Mouse (Mus musculus) gonadal fat pad, adult 2 months (tissue): ENCODE data around the gene Man1c1. TPM values are rescaled to one million over a fixed set of nuclear protein-coding genes. Genes with fewer than 3 reads are reported as not detected.

Experiments
- DNase-seq: peaks from one replicate; pipeline ENCODE4 v3.0.0-alpha.2; 2012; ENCODE audit warnings: low read depth
- polyA plus RNA-seq: library from polyadenylated mRNA; depleted of rRNA; stranded (reverse); fragments of >200 nt; gene quantifications from 2 replicates; pipeline ENCODE4 v1.2.3, GENCODE M21; 2012

Gene Man1c1
- polyA plus RNA-seq, 1 experiment = 5.7 TPM

GRCm38 (mm10) chr4:134579212-134579611 lies 124.9 kb downstream of the Man1c1 start:
- no peak for DNase-seq

GRCm38 (mm10) chr4:134578407-134578806 lies 125.7 kb downstream of the Man1c1 start:
- no peak for DNase-seq

GRCm38 (mm10) chr4:134577281-134577680 lies 126.8 kb downstream of the Man1c1 start:
- DNase-seq = no peak

GRCm38 (mm10) chr4:134575486-134575885 lies 128.6 kb downstream of the Man1c1 start:
- DNase-seq = no peak

DNA sequence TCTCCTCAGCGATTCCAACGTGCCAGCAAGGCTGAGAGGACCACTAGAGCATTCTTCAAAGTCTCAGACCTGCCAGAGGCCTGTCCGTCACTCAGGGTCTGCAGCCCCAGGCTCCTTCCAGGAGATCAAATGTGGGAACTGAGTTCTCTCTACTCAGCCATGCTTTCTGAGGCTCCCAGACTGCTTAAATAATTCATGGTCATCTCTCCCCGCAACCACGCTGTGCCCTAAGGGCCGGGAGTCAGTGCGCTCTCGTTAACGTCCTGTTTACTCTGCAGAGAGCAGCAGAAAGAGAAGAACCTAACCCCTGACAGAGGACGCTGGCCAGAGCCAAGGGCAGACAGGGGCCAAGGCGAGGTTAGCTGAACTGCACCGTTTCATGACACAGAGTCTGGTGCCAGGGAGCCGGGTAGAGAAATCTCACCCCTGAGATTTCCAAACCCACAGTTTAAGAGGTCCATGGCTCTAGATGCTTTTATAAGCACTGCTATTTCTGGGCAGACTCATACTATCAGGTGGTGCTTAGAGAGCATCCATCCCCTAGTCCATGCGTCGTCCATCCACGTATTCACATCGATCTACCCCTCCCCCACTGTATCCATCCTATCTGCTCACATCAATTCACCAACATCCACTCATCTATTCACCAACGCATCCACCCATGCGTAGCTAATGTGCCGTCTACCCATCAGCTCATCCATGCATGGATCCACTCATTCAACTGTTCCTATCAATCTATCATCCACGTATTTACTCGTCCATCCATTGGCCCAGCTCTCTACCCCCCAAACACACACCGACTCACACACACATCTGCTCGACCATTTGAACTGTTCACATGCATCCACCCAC lies 131.4 kb downstream of the Man1c1 start:
- DNase-seq = no peak

DNA sequence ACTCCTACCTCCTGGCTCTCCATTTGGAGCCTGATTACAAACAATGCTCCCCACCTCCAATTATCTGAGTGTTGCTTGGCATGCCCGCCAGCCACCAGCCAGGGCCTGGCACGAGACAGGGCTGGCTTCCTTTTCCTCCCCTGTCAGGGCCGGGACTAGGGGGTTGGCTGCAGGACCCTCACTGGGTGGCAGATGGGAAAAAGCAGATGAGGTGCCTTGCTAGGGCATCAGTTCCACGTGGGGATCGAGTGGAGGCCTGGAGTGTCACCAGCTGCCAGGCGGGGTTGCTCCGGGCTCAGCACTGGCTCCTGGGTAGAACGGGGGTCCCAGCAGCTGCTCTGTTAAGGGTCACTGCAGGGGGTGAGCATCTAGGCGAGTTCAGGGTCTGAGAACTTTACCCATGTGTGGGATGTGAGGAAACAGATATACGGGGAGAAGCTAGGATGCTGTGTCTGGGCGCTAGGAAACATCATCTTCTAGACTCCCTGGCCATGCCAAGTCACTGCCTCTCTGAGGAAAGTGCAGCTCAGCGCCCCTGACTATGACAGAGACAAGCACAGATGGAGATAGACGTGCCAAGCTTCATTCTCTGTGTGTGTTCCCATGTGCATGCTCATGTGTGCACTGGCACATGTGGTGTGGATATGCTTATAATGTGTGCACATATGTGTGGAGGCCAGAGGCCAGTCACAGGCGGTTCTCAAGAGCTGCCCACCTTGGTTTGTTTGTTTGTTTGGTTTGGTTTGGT lies 133.2 kb downstream of the Man1c1 start:
- no peak for DNase-seq

- DNase-seq = no peak
These were observed 134.3 kb downstream of the Man1c1 start for GRCm38 (mm10) chr4:134569831-134570230.

DNA sequence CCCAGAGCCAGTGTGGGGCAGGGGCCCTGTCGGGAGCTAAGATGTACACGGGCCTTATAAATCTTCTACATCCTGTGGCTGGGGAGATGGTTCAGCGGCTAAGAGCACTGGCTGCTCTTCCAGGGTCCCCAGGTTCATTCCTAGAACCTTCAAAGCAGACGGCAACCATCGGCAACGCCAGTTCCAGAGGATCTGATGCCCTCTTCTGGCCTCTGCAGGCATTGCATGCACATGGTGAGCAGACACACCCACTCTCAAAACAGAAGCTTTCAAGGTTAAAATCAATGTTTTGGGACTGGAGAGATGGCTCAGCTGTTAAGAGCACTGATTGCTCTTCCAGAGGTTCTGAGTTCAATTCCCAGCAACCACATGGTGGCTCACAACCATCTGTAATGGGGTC lies 134.9 kb downstream of the Man1c1 start:
- no peak for DNase-seq

GRCm38 (mm10) chr4:134567377-134568226 lies 136.5 kb downstream of the Man1c1 start:
- DNase-seq = no peak

DNA sequence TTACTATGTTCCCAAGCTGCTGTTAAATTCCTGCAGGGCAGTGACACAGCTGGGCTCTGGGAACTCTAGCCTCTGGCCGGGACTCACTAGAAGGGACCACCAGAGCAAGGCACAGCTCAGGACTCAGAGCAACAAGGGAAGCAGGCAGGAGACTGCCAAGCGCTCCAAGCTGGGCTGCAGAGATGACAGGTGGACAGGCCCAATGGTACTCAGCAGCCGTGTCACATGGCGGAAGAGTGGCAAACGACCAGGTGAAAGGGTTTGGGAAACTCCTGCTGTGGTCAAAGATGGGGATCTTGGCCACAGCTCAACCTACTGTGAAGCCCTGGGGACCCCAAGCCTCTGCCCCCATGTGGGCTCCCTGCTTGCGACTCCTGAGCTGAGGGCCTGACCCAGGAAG lies 140.0 kb downstream of the Man1c1 start:
- no peak for DNase-seq

DNA sequence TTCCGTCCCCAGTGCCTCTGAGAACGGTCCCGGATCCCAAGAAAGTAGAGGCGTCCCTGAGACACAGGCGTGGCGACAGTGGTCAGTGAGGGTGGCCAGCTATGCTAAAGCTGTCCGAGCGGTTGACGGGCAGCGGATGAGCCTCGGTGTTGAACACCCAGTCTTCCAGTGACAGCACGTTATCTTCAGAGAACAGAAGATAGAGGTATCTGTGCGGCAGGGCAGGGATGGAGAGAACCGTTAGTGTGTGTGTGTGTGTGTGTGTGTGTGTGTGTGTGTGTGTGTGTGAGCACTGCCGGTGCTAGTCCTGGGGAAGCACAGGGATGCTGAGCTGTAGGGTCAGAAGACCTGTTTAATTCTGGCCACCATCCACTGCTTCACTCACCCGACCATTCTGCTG lies 140.5 kb downstream of the Man1c1 start:
- DNase-seq = no peak

DNA sequence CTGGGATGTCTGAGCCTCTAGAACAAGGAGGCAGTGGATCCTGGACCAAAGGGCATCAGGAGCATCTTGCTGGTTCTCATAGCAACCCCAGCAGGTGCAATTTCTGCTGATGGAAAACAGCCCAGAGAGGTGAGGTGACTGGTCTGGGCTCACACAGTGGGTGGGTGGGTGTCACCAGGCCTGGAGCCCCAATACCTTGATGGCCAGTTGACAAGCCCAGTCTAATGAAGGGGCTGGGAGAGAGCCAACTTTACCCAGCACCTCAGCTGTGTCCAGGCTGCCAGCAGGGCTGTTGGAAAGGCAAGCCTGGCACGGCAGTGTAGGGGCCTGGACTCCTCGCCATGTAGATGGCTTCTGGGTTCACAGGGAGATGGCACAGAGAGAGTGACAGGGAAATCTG lies 142.1 kb downstream of the Man1c1 start:
- DNase-seq = no peak

GRCm38 (mm10) chr4:134560699-134561098 lies 143.4 kb downstream of the Man1c1 start:
- no peak for DNase-seq

DNA sequence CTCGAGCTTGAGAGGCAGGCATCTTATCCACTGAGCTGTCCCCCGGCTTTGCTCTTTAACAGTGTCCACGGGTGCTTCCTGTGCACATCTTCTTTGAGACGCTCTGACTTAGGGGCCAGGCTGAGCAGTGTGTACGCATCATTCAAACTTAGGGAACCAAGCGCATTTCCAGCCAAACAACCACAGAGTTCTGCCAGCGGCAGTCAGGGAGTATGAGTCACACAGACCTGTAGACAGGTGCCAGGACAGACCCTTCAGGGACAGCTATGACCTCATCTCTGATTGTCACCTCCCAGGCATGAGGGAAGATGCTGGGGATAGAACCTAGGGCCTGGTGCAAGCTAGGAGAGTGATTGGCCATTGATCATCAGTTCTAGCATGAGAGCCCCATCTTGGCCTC lies 144.9 kb downstream of the Man1c1 start:
- no peak for DNase-seq

DNA sequence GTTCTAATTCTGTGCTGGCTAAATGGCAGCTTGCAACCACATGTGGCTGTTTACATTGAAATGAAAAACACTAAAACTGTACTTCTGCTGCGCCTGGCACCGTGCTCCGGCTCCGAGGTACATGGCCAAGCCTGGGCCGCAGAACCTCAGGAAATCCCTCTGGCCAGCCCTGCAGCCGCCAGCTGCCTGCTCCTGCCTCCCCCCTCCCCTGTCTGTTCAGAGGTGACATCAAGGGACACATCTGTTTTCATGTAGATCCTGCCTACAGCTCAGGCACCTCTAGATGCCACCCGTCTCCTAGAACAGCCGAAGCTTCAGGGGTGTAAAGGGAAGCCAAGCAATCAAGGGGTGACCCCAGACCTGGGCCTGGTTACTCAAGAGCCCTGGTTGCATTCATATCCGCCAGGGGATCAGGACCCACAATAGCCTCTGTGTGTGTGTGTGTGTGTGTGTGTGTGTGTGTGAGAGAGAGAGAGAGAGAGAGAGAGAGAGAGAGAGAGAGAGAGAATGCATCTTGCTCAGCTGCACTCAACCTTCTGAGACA lies 145.4 kb downstream of the Man1c1 start:
- no peak for DNase-seq

- no peak for DNase-seq
These were observed 146.4 kb downstream of the Man1c1 start for GRCm38 (mm10) chr4:134557626-134558249.

DNA sequence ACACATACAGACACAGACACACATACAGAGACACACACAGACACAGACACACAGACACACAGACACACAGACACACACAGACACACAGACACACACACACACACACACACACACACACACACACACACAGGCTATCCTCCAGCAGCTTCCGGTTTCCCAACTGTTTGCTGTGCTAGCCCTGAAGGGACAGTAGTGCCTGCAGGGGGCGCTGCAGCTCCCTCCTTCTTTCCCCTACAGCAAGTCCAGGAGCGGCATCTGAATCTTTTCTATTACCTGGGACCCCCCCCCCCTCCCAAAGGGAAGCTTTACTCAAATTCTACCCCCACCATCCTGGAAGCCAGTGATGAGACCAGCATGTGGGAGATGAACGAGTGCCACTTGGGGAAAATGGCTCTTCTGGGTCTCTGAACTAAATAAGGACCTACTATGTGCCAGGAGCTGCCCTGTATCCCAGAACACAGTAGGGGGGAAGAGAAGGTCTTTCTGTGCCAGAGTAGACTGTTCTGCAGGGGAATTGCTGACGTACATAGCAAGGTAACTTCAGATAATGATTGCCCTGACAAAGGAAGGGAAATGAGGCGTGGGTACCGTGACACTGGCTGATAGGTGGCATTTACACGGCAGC lies 148.0 kb downstream of the Man1c1 start:
- no peak for DNase-seq

- no peak for DNase-seq
These were observed 150.5 kb downstream of the Man1c1 start for GRCm38 (mm10) chr4:134553631-134554030.

DNA sequence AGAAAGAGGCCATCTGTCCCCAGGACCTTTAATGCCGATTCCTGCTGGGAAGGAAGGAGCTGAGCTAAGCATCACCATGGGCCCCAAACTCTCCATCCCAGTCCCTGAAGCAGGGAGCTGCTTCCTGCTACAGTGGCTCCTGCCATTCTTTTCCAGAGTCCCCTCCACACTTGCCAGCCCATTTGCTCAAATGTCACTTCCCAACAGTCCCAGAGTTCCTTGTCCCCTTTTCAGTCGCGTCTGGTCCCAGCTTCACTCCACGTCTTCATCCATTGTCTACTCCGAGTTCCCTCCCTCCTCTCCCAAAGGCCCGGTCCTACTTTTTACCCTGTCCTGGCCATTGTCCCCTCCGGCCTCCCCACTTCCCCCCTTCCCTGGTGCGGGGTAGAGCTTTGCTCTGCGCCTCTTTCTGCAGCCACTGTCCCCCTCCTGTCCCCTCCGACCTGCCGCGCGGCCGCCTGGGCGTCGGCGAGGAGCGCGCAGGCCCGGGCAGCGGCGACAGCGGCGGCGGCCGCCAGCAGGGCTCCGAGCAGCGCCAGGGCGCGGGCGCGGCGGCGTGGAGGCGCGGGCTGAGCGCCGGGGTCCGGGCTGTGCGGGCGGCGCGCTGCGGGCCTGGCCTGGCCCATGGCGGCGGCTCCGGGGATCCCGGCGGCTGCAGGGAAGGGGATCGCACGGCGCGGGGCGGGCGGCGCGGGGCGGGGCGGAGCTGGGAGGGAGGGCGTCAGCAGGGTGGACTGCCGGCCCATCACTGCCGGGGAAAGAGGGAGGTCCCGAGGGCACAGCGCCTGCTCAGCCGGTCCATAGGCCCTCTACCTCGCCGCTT lies 152.4 kb downstream of the Man1c1 start, which contains the start of gene Selenon:
Gene Selenon (minus strand): TSS at position 673 of the 823 bp plus-strand sequence.
- no peak for DNase-seq

DNA sequence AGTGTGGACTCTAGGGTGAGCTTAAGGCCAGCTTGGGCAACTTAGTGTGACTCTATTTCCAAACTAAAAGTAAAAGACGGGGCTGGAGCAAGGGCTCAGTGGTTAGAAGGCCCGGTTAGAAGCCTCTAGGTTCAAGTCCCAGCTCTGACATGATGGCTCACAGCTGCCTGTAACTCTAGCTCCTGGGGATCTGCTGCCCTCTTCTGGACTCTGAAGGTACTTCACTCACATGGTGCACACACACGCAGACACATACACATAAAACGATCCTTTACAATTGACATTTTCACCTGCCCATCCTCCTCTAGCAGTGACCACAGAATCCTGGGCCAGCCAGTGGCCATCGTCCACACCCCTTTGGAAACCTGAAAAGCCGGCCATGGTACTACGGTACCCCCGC lies 154.2 kb downstream of the Man1c1 start:
- DNase-seq = no peak
